Mouse (Mus musculus) heart, adult 8-10 months (tissue): ENCODE results near the gene Sumo1. TPM values are rescaled to one million over a fixed set of nuclear protein-coding genes. Genes with fewer than 3 reads are reported as not detected.
"Not testable (repeated sequence)": the region's sequence is repeated elsewhere in the genome, so short reads cannot be mapped to it uniquely, and the experiment has no call there.

Experiments used
- DNase-seq: peaks from one replicate; pipeline ENCODE4 v3.0.0; 2022; ENCODE audit warnings: low spot score
- total RNA-seq, 4 experiments: library from RNA; stranded (reverse); gene quantifications; 2 replicates each; pipeline ENCODE4 v1.2.4; 2022

The Sumo1 gene
- 10 to 100 TPM; 57.1 to 62.9 (median 62.1) TPM for total RNA-seq

- DNase-seq, result peak; percentile 91
These were observed at the start of gene Sumo1 for GRCm38 (mm10) chr1:59670641-59671168. TSS of gene Sumo1 (minus strand) at chr1:59670834.

- DNase-seq, result peak; percentile 25
These were observed 49.3 kb upstream of the Sumo1 start for GRCm38 (mm10) chr1:59719900-59720299.

GRCm38 (mm10) chr1:59701766-59702165, 31.1 kb upstream of the Sumo1 start:
- no peak for DNase-seq

- DNase-seq, result no peak
These were observed 27.6 kb upstream of the Sumo1 start for GRCm38 (mm10) chr1:59698207-59698606.

- DNase-seq, result no peak
These were observed 27.1 kb upstream of the Sumo1 start for GRCm38 (mm10) chr1:59697751-59698150.

- DNase-seq, result no peak
These were observed 19.8 kb upstream of the Sumo1 start for GRCm38 (mm10) chr1:59690467-59690866.

GRCm38 (mm10) chr1:59687493-59687892, 16.9 kb upstream of the Sumo1 start:
- DNase-seq, result no peak

GRCm38 (mm10) chr1:59684819-59685755, 14.5 kb upstream of the Sumo1 start, which contains the start of gene Nop58:
TSS of gene Nop58 (plus strand) at chr1:59684971.
- peak; percentile 95 for DNase-seq

GRCm38 (mm10) chr1:59683926-59684818, 13.5 kb upstream of the Sumo1 start:
- DNase-seq, result no peak

- no peak for DNase-seq
These were observed 3.0 kb upstream of the Sumo1 start for GRCm38 (mm10) chr1:59673661-59674060.

GRCm38 (mm10) chr1:59669962-59670630, 538 bp downstream of the Sumo1 start:
- DNase-seq, result peak; percentile 11

GRCm38 (mm10) chr1:59668871-59669270, 1.8 kb downstream of the Sumo1 start:
- no peak for DNase-seq

GRCm38 (mm10) chr1:59663456-59664135, 7.0 kb downstream of the Sumo1 start:
- DNase-seq, result no peak

GRCm38 (mm10) chr1:59656244-59657171, 14.1 kb downstream of the Sumo1 start:
- DNase-seq, result no peak

GRCm38 (mm10) chr1:59653243-59653911, 17.3 kb downstream of the Sumo1 start:
- DNase-seq, result no peak

GRCm38 (mm10) chr1:59651201-59651819, 19.3 kb downstream of the Sumo1 start:
- DNase-seq, result no peak

GRCm38 (mm10) chr1:59646502-59646901, 24.1 kb downstream of the Sumo1 start:
- not testable (repeated sequence) for DNase-seq

GRCm38 (mm10) chr1:59642488-59642887, 28.1 kb downstream of the Sumo1 start:
- no peak for DNase-seq

- no peak for DNase-seq
These were observed 32.3 kb downstream of the Sumo1 start for GRCm38 (mm10) chr1:59638371-59638770.
